Mouse (Mus musculus): Measurements from ENCODE around the gene Itga2b. TPM values are rescaled to one million over a fixed set of nuclear protein-coding genes. Genes with fewer than 3 reads are reported as not detected.
A peak's percentile ranks its signal among the peaks of the same experiment; 100 is the strongest.

Gene Itga2b
- polyA plus RNA-seq, 1 experiment: 648 TPM

DNA sequence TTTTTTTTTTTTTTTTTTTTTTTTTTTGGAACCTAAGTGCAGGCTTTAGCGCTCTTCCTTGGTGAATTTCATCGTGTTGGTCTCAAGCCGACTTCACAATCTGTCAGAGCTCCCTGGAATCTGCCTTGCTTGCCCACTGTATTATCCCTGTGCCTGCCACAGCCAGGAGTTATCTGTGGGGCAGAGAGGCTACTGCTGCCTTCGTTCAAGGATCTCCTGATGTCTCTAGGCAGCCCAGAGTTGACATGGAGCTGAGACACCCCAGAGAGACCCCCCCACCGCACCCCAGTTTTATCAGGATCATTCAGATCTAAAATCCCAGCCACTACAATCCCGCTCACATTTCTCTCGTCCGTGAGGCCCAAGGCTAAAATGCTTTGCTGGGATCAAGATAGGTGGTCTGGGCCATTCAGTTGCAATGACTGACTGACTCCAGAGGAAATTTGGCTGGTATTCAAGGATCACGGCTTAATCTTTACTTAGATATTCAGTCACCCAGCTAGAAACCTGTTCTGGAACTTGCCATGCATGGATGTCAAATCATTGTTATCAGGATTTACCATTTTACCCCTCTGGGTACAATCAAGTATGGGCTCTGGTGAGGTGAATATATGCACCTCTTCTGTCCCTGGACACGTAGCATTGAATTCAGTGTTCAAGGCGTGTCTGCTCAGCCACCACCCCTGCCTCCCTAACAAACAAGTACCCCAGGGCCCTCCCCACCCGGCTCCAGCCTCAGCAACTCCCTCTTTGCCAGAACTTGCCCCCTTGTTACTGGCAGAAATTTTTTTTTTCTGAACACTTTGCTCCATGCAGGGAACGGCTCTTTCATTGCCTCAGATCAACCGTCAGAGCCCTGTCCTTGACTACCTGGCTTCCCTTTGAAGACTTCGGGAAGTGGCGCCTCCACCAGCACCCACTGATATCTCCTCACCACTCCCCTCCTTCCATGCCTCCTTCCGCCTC lies 20.6 kb downstream of the Itga2b start:
- TF ChIP-seq POLR2A (IDR thresholded peaks at IDR 0.05; ENCODE audit: borderline replicate concordance, control insufficient read depth, low read depth, low read length) (no peak), CTCF (IDR thresholded peaks at IDR 0.05; ENCODE audit: control insufficient read depth, insufficient read depth, low read length) (no peak)
- Histone ChIP-seq H3K4me3 (replicated peaks; ENCODE audit: control insufficient read depth, low read depth, low read length) (no peak overlapping the region), H3K27ac (ENCODE audit: control insufficient read depth, insufficient read depth, low read depth, low read length, poor library complexity) (no peak overlapping the region), H3K4me1 (ENCODE audit: control insufficient read depth, insufficient read depth, low read length) (no peaks in the 10 kb centered on the region; the same call in 1 of the 2 replicates)
- WGBS: 64% methylated on average over 17 of the region's 17 CpGs

DNA sequence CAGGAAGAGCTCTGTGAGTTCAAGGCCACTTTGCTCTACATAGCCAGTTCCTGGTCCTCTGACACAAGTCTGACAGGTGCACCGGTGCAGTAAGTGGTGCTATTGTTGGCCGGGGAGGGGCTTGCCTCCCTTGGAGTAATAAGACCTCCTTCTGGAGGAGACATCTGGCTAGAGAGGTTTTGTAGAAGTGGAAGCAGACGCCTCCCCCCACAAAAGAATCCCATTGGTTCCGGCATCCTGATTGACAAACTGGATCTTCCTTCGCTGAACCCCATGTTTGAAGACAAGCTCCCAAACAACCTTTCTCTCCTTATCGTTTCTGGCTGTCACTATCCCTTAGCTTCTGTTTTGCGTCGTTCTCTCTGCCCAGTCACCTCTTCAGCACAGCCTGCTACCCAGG lies 21.6 kb downstream of the Itga2b start:
- Histone ChIP-seq H3K4me1 (ENCODE audit: control insufficient read depth, insufficient read depth, low read length) (no peaks in the 10 kb centered on the region; the same call in 1 of the 2 replicates), H3K27ac (ENCODE audit: control insufficient read depth, insufficient read depth, low read depth, low read length, poor library complexity) (no peak overlapping the region), H3K4me3 (replicated peaks; ENCODE audit: control insufficient read depth, low read depth, low read length) (no peak overlapping the region)
- WGBS: 24% methylated on average over 8 of the region's 8 CpGs
- TF ChIP-seq CTCF (IDR thresholded peaks at IDR 0.05; ENCODE audit: control insufficient read depth, insufficient read depth, low read length): no peak
- TF ChIP-seq POLR2A (IDR thresholded peaks at IDR 0.05; ENCODE audit: borderline replicate concordance, control insufficient read depth, low read depth, low read length): no peak

DNA sequence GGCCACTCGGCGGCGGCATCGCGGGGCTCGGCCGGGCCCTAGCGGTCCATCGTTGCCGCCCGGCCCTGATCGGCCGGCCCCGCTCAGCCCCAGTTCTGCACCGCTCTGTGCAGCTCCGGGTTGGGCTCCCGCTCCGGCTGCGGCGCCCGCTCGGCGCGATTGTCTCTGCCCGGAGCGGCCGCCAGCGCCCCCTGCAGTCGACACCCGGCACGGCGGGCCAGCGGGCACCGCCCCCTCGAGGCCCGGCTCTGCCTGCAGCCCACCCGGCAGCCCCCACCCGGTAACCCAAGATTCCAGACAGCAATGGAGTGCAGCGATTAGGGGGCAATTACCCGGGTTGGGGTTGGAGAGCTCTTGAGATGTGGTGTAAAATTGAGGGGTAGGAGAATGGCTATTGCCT lies 22.4 kb downstream of the Itga2b start, which contains the start of gene Fam171a2:
TSS of gene Fam171a2 (minus strand) at position 186 of the 400 bp plus-strand sequence.
- no peak for TF ChIP-seq POLR2A (IDR thresholded peaks at IDR 0.05; ENCODE audit: borderline replicate concordance, control insufficient read depth, low read depth, low read length)
- peak; percentile 30; the same call in 1 of the 2 replicates for TF ChIP-seq CTCF (IDR thresholded peaks at IDR 0.05; ENCODE audit: control insufficient read depth, insufficient read depth, low read length)
- H3K4me1 ChIP-seq (ENCODE audit: control insufficient read depth, insufficient read depth, low read length): no peaks in the 10 kb centered on the region; the same call in 1 of the 2 replicates
- under 1% methylated on average over 40 of the region's 40 CpGs for WGBS
- no peak within 1 kb of the TSS for H3K4me3 ChIP-seq (replicated peaks; ENCODE audit: control insufficient read depth, low read depth, low read length)
- H3K27ac ChIP-seq (ENCODE audit: control insufficient read depth, insufficient read depth, low read depth, low read length, poor library complexity): no peak within 1 kb of the TSS; the same call in 1 of the 2 replicates

DNA sequence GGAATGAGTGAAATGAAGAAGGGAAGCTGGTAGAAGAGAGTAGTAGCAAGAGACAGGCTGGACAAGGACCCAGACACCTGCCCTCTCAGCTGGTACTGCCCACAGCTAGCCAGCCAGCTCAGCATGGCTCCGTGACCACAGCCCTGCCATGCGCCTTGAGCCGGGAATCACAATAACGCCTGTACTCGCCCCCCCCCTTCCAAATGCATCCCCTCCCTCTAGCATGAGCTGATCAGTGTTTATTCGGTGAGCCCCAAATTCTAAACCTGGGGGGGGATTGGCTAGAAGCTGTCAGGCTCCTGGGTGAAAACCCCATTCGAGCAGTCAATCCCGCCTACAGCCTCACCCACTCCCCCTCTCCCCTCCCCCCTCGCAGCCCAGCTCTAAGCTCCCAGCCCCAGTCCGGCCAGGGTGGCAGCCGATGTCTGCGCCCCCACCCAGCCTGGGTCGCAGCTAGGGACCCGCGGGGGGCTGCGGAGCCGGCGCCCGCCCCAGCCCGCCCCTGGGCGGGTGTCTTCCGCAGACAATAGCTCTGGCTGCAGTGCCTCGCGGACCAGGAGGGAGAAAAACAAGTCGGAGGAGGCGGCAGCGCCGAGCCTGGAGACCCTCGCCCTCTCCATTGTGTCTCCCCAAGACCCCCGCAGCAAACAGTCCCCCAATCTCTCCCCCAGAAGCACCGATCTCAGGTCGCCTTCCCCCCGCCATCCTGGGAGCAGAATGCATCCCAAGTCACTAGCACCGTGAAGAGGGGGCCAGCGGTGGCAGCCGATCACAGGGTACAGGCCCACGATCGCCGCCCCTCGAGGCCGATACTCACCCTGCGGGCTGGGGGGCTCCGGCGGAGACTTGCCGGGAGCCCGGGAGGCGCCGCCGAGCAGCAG lies 23.1 kb downstream of the Itga2b start:
- 2% methylated on average over 49 of the region's 49 CpGs for WGBS

DNA sequence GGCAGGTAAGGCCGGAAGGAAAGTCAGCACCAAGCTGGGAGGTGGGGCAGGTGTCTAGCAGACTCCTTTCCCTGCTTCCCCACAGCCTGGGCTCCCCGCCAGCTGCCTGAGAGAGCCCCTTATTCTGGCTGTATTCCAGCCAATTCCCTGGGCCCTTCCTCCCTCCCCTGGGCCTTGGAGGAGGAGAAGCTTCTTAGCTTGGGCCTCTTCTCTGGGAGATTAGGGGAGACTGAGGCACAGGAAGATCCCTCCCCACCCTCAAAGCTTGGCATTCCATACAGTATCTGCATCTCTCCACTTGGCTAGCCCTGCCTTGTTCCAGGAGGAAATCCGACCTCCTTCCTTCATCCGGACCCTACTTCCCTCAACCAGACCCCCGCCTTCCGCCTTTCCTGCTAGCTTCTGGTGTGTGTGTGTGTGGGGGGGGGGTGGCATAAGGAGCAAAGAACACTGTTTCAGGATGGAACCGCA lies 24.0 kb downstream of the Itga2b start:
- TF ChIP-seq POLR2A (IDR thresholded peaks at IDR 0.05; ENCODE audit: borderline replicate concordance, control insufficient read depth, low read depth, low read length): no peak
- TF ChIP-seq CTCF (IDR thresholded peaks at IDR 0.05; ENCODE audit: control insufficient read depth, insufficient read depth, low read length): no peak
- Histone ChIP-seq H3K4me1 (ENCODE audit: control insufficient read depth, insufficient read depth, low read length) (no peaks in the 10 kb centered on the region; the same call in 1 of the 2 replicates), H3K4me3 (replicated peaks; ENCODE audit: control insufficient read depth, low read depth, low read length) (no peak overlapping the region), H3K27ac (ENCODE audit: control insufficient read depth, insufficient read depth, low read depth, low read length, poor library complexity) (no peak overlapping the region)
- 45% methylated on average over 7 of the region's 7 CpGs for WGBS

More for the DNA sequence above, 23.1 kb downstream of the Itga2b start:
- Histone ChIP-seq H3K4me3 (replicated peaks; ENCODE audit: control insufficient read depth, low read depth, low read length) (no peak overlapping the region), H3K4me1 (ENCODE audit: control insufficient read depth, insufficient read depth, low read length) (no peaks in the 10 kb centered on the region; the same call in 1 of the 2 replicates), H3K27ac (ENCODE audit: control insufficient read depth, insufficient read depth, low read depth, low read length, poor library complexity) (no peak overlapping the region; the same call in 1 of the 2 replicates)
- TF ChIP-seq POLR2A (IDR thresholded peaks at IDR 0.05; ENCODE audit: borderline replicate concordance, control insufficient read depth, low read depth, low read length) (no peak), CTCF (IDR thresholded peaks at IDR 0.05; ENCODE audit: control insufficient read depth, insufficient read depth, low read length) (no peak)

DNA sequence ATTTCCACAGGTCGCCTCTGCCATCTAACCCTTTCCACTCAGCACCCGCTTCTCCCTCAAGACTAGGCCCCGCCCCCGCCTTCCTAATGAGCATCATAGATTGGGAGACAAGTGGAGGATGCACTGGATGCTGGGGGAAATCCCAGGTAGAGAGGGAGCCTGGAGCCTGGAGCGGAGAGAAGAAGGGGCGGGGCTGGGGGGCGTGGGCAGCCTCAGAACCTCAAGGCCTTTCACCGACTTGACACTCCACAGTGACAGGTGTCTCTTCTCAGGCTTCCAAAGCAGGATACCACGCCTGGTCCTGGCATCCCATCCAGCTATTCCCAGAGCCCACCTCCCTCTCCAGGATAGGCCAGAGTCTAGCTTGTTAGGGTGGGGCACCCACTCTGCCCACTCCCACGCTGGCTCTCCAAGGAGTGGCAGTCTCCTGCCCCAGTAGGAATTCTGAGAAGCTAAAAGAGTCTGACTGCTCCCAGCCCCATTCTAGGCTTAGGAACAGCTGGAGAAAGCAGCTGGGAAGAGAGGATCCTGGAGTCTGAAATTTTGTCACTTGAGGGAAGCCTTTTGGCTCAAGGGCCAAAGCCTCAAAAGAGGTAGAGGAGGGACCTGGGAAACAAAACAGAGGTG lies 24.5 kb downstream of the Itga2b start:
- H3K27ac ChIP-seq (ENCODE audit: control insufficient read depth, insufficient read depth, low read depth, low read length, poor library complexity): no peak overlapping the region
- no peak for TF ChIP-seq POLR2A (IDR thresholded peaks at IDR 0.05; ENCODE audit: borderline replicate concordance, control insufficient read depth, low read depth, low read length)
- no peak for TF ChIP-seq CTCF (IDR thresholded peaks at IDR 0.05; ENCODE audit: control insufficient read depth, insufficient read depth, low read length)
- H3K4me1 ChIP-seq (ENCODE audit: control insufficient read depth, insufficient read depth, low read length): no peaks in the 10 kb centered on the region; the same call in 1 of the 2 replicates
- 81% methylated on average over 10 of the region's 10 CpGs for WGBS
- no peak overlapping the region for H3K4me3 ChIP-seq (replicated peaks; ENCODE audit: control insufficient read depth, low read depth, low read length)

DNA sequence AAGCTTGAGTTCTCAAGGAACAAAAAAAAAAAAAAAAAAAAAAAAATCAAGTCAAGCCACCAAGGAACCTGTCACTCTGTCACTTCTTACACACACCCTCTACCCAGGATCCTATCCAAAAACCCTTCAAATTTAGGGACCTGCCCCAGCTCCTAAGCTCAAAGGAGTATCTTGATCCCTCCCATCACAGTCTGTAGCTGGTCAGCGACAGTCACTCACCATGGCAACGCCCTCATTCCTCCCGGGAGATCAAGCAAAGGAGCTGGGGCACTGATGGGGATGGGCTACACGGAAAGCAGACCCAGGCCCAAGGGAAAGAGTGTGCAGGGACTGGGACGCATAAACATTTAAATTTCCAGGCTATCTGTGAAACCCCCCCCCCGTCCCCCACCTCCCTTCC lies 25.1 kb downstream of the Itga2b start:
- Histone ChIP-seq H3K4me1 (ENCODE audit: control insufficient read depth, insufficient read depth, low read length) (no peaks in the 10 kb centered on the region; the same call in 1 of the 2 replicates), H3K4me3 (replicated peaks; ENCODE audit: control insufficient read depth, low read depth, low read length) (no peak overlapping the region), H3K27ac (ENCODE audit: control insufficient read depth, insufficient read depth, low read depth, low read length, poor library complexity) (no peak overlapping the region)
- no peak for TF ChIP-seq CTCF (IDR thresholded peaks at IDR 0.05; ENCODE audit: control insufficient read depth, insufficient read depth, low read length)
- no peak for TF ChIP-seq POLR2A (IDR thresholded peaks at IDR 0.05; ENCODE audit: borderline replicate concordance, control insufficient read depth, low read depth, low read length)
- 73% methylated on average over 6 of the region's 6 CpGs for WGBS

All from bone marrow, adult 2 months (tissue).